Mouse (Mus musculus) midbrain, embryonic 16.5 days (tissue): Measurements from ENCODE around the gene Sept9. TPM values are rescaled to one million over a fixed set of nuclear protein-coding genes. Genes with fewer than 3 reads are reported as not detected.

Source experiments
- ATAC-seq: fragments of 200-750 bp; cut with Nextera tagmentation; 2 replicates; pipeline ENCODE4 v1.8.0; 2017; ENCODE audit warnings: moderate TSS enrichment
- H3K27ac ChIP-seq: fragments of 300-500 bp; sonication (generic); 2 replicates; pipeline ENCODE4 v1.5.1; 2014; ENCODE audit warnings: mild to moderate bottlenecking, low read length, mixed read lengths
- H3K27me3 ChIP-seq: fragments of 300-500 bp; sonication (generic); 2 replicates; pipeline ENCODE4 v1.6.1; 2014; ENCODE audit warnings: low read depth, low read length, mixed read lengths; ENCODE audit not compliant: control insufficient read depth, insufficient read depth
- H3K36me3 ChIP-seq: fragments of 300-500 bp; sonication (generic); 2 replicates; pipeline ENCODE4 v1.6.1; 2014; ENCODE audit warnings: mild to moderate bottlenecking, low read length, moderate library complexity, mixed read lengths; ENCODE audit not compliant: control insufficient read depth, insufficient read depth
- H3K4me1 ChIP-seq: fragments of 300-500 bp; sonication (generic); 2 replicates; pipeline ENCODE4 v1.6.1; 2014; ENCODE audit warnings: mild to moderate bottlenecking, low read length, mixed read lengths; ENCODE audit not compliant: control insufficient read depth, insufficient read depth
- H3K4me2 ChIP-seq: fragments of 300-500 bp; sonication (generic); 2 replicates; pipeline ENCODE4 v1.6.1; 2014; ENCODE audit warnings: mild to moderate bottlenecking, low read length, mixed read lengths
- H3K4me3 ChIP-seq: fragments of 300-500 bp; sonication (generic); 2 replicates; pipeline ENCODE4 v1.5.1; 2014; ENCODE audit warnings: low read depth, mild to moderate bottlenecking, low read length, moderate library complexity, mixed read lengths
- H3K9ac ChIP-seq: fragments of 300-500 bp; sonication (generic); 2 replicates; pipeline ENCODE4 v1.6.1; 2014; ENCODE audit warnings: low read depth, low read length, mixed read lengths
- H3K9me3 ChIP-seq: fragments of 300-500 bp; sonication (generic); replicated peaks from 2 replicates; pipeline ENCODE4 v1.6.1; 2014; ENCODE audit warnings: mild to moderate bottlenecking, low read length, mixed read lengths; ENCODE audit not compliant: control insufficient read depth, poor library complexity, severe bottlenecking
- WGBS: fragments of 180-500 bp; shearing (Covaris S2); extraction: QIAGEN DNeasy Blood & Tissue Kit; methylation state at CpG from one replicate; pipeline ENCODE4 v1.1.7; 2014; 5-methylcytosine and 5-hydroxymethylcytosine counted together
- polyA plus RNA-seq: library from polyadenylated mRNA; unstranded; fragments of >200 nt; fragmentation: Nextera tagmentation; extraction: Ambion mirVana; gene quantifications from 2 replicates; pipeline ENCODE4 v1.2.1, GENCODE M21; 2015

Gene Sept9
- polyA plus RNA-seq, 1 experiment from 2014 or later = 103 TPM

- no peak overlapping the region for H3K9ac ChIP-seq
- H3K9me3 ChIP-seq = no peaks in the 10 kb centered on the region
- peak overlapping the region; percentile 98 for H3K27ac ChIP-seq
- H3K4me3 ChIP-seq = no peak overlapping the region
- no peak for ATAC-seq
- no peaks in the 10 kb centered on the region for H3K36me3 ChIP-seq
- H3K4me2 ChIP-seq = no peak overlapping the region
- 74% methylated on average over 12 of the region's 12 CpGs for WGBS
- peaks cover 43% of the 10 kb centered on the region for H3K4me1 ChIP-seq
- no peaks in the 10 kb centered on the region for H3K27me3 ChIP-seq
These were observed 130.9 kb downstream of the Sept9 start for GRCm38 (mm10) chr11:117330076-117330950.

DNA sequence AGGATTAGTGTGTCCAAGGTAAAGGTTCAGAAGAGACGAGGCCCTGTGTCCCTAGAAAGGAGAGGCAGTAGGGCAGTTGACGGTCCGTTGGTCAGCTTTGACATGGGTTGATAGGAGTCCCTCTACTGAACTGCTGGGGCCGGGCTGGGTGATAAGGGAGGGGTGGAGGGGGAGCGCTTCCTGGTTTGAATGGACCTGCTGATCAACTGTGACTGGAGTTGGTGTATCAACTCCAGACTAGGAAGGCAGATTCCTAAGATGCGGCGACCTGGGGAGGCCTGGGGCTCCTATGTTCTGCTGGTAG, 131.4 kb downstream of the Sept9 start:
- H3K9ac ChIP-seq = no peak overlapping the region
- 28% methylated on average over 7 of the region's 7 CpGs for WGBS
- H3K4me1 ChIP-seq = peaks cover 40% of the 10 kb centered on the region
- peak overlapping the region; percentile 98 for H3K27ac ChIP-seq
- H3K27me3 ChIP-seq = no peaks in the 10 kb centered on the region
- ATAC-seq = no peak
- H3K4me3 ChIP-seq = no peak overlapping the region
- no peaks in the 10 kb centered on the region for H3K9me3 ChIP-seq
- H3K4me2 ChIP-seq = peak overlapping the region; percentile 90
- no peaks in the 10 kb centered on the region for H3K36me3 ChIP-seq

DNA sequence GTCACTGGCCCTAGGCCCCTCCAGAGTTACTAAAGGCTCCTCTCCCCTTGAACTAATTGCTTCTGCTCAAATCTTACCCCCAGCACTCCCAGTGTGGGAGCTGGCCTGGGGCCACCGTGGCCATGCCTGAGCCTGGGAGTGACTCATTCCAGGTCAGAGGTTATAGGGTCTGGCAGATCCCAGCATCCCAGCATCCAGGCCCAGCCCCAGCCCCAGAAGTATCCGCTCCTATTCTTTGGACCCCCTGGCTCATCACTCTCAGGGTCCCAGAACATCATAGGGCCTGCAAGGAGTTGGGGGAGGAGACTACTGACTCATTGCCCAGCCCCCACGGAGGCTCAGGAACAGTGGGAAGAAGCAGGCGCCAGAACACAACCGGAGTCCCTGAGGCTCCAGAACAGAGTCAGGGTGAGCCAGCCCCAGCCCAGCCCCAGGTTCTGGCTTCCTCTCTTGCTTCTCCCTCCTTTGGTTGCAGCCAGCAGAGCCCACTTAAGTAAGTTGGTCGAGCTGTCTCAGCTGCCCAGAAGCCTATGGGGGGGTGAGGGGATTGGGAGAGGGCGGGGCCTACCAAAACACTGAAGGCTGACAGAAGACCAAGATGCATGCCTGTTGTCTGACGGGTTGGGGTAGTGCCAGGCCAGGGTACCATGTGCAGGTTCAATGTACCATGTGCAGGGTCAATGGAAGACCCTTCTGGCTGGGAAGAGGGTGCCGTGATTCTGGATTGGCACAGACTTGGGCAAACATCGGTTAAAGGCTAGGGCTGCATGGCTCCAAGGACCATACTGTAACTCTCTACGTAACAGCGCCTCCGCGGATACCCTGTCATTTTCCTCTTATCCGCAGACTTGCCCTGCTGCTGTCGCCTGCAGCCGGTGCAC, 132.1 kb downstream of the Sept9 start:
- Histone ChIP-seq H3K4me3 (peak overlapping the region; percentile 82), H3K4me1 (peaks cover 40% of the 10 kb centered on the region), H3K4me2 (peak overlapping the region; percentile 90), H3K9me3 (no peaks in the 10 kb centered on the region), H3K9ac (peak overlapping the region; percentile 97), H3K36me3 (no peaks in the 10 kb centered on the region), H3K27ac (peak overlapping the region; percentile 98), H3K27me3 (no peaks in the 10 kb centered on the region)
- ATAC-seq = peak; percentile 46
- WGBS = under 1% methylated on average over 17 of the region's 17 CpGs

GRCm38 (mm10) chr11:117332242-117333149, 133.0 kb downstream of the Sept9 start:
- peak overlapping the region; percentile 90 for H3K4me2 ChIP-seq
- H3K9me3 ChIP-seq = no peaks in the 10 kb centered on the region
- H3K27me3 ChIP-seq = no peaks in the 10 kb centered on the region
- H3K4me3 ChIP-seq = peak overlapping the region; percentile 82
- no peaks in the 10 kb centered on the region for H3K36me3 ChIP-seq
- ATAC-seq = peak; percentile 94
- WGBS = under 1% methylated on average over 37 of the region's 37 CpGs
- peak overlapping the region; percentile 98 for H3K27ac ChIP-seq
- H3K9ac ChIP-seq = peak overlapping the region; percentile 97
- H3K4me1 ChIP-seq = peaks cover 36% of the 10 kb centered on the region

- Histone ChIP-seq H3K4me3 (peak overlapping the region; percentile 82), H3K9ac (peak overlapping the region; percentile 97), H3K27ac (peak overlapping the region; percentile 98), H3K9me3 (no peaks in the 10 kb centered on the region), H3K4me1 (peaks cover 37% of the 10 kb centered on the region), H3K27me3 (no peaks in the 10 kb centered on the region), H3K36me3 (no peaks in the 10 kb centered on the region), H3K4me2 (peak overlapping the region; percentile 90)
- ATAC-seq = no peak; the same call in 1 of the 2 replicates
- WGBS = 10% methylated on average over 13 of the region's 13 CpGs
These were observed 133.8 kb downstream of the Sept9 start for GRCm38 (mm10) chr11:117333150-117333715.

GRCm38 (mm10) chr11:117334101-117334500, 134.6 kb downstream of the Sept9 start:
- no peak overlapping the region for H3K9ac ChIP-seq
- H3K27me3 ChIP-seq = no peaks in the 10 kb centered on the region
- peak overlapping the region; percentile 23; the same call in 1 of the 2 replicates for H3K27ac ChIP-seq
- peak overlapping the region; percentile 90 for H3K4me2 ChIP-seq
- H3K4me1 ChIP-seq = peaks cover 40% of the 10 kb centered on the region
- H3K36me3 ChIP-seq = no peaks in the 10 kb centered on the region
- H3K9me3 ChIP-seq = no peaks in the 10 kb centered on the region
- H3K4me3 ChIP-seq = peak overlapping the region; percentile 4; the same call in 1 of the 2 replicates
- no peak for ATAC-seq
- WGBS = 59% methylated on average over 6 of the region's 6 CpGs

GRCm38 (mm10) chr11:117335146-117335545, 135.7 kb downstream of the Sept9 start:
- H3K4me1 ChIP-seq = peaks cover 40% of the 10 kb centered on the region
- no peak for ATAC-seq

DNA sequence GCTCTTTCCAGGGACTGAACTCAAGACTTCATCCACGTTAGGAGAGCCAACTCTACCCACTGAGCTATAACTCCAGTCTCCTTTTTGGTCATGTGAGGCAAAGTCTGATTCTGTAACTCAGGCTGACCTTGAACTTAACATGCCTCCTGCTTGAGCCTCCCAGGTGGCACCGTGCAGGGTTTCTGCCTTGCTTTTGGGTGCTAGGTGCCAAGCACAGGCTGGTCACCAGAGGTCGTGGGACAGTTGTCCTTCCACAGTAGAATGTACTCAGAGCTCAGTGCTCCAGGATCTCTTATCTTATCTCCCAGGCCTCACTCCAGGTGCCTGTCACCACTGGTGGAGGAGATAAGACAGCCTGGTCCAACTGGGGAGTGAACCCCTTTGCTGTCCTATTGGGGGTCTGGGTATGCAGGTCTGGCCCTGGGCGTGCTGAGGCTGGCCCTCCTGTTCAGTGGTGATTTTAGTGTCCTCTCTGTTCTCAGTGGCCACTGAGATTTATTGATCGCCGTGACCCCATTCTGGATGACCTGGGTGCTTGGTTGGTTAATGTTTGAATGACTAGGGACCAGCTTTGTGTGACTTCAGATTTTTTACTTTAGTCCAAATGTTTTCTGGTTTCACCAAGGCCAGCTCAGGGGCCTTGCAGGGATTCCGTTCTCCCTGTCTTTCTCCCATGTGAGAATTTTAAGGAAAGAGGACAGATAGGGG, 136.8 kb downstream of the Sept9 start:
- no peak overlapping the region for H3K4me3 ChIP-seq
- ATAC-seq = no peak
- peaks cover 42% of the 10 kb centered on the region for H3K4me1 ChIP-seq
- H3K9ac ChIP-seq = no peak overlapping the region
- no peaks in the 10 kb centered on the region for H3K36me3 ChIP-seq
- H3K27ac ChIP-seq = no peak overlapping the region
- no peaks in the 10 kb centered on the region for H3K27me3 ChIP-seq
- H3K4me2 ChIP-seq = no peak overlapping the region
- H3K9me3 ChIP-seq = no peaks in the 10 kb centered on the region
- 94% methylated on average over 7 of the region's 7 CpGs for WGBS

More at GRCm38 (mm10) chr11:117335146-117335545, 135.7 kb downstream of the Sept9 start:
- H3K9me3 ChIP-seq = no peaks in the 10 kb centered on the region
- H3K27ac ChIP-seq = no peak overlapping the region
- H3K4me2 ChIP-seq = peak overlapping the region; percentile 90; the same call in 1 of the 2 replicates
- no peaks in the 10 kb centered on the region for H3K27me3 ChIP-seq
- H3K9ac ChIP-seq = no peak overlapping the region
- WGBS = 93% methylated on average over 2 of the region's 2 CpGs
- no peak overlapping the region for H3K4me3 ChIP-seq
- no peaks in the 10 kb centered on the region for H3K36me3 ChIP-seq
